Mouse (Mus musculus) MEL-GATA-1-ER (cell line): ENCODE measurements around the gene Lin37.

Experiments
- DNase-seq: peaks from one replicate; pipeline ENCODE4 v3.0.0-alpha.2; 2012; ENCODE audit warnings: low read depth; ENCODE audit errors: extremely low read depth

Gene Lin37

GRCm38 (mm10) chr7:30552102-30553020 is 7.3 kb downstream of the Lin37 start, which contains the start of the genes Hspb6 and Proser3:
Gene Hspb6, plus strand, starts transcription at chr7:30552178.
Gene Proser3, minus strand, starts transcription at chr7:30552299.
- DNase-seq = peak; percentile 99

GRCm38 (mm10) chr7:30551445-30552101 is 8.1 kb downstream of the Lin37 start:
- peak; percentile 68 for DNase-seq

- no peak for DNase-seq
Measured at GRCm38 (mm10) chr7:30550603-30551002, 9.0 kb downstream of the Lin37 start.

- DNase-seq = no peak
Measured at GRCm38 (mm10) chr7:30549880-30550279, 9.8 kb downstream of the Lin37 start.

GRCm38 (mm10) chr7:30544327-30544726 is 15.3 kb downstream of the Lin37 start:
- DNase-seq = peak; percentile 79

GRCm38 (mm10) chr7:30540572-30540971 is 19.1 kb downstream of the Lin37 start:
- no peak for DNase-seq

- DNase-seq = peak; percentile 85
Measured at GRCm38 (mm10) chr7:30534633-30535577, 24.7 kb downstream of the Lin37 start, which contains the start of gene Arhgap33. Gene Arhgap33, minus strand, starts transcription at chr7:30535060.

GRCm38 (mm10) chr7:30533941-30534632 is 25.6 kb downstream of the Lin37 start:
- no peak for DNase-seq

- DNase-seq = no peak
Measured at GRCm38 (mm10) chr7:30532931-30533330, 26.7 kb downstream of the Lin37 start.

- no peak for DNase-seq
Measured at GRCm38 (mm10) chr7:30531291-30531815, 28.3 kb downstream of the Lin37 start.

- DNase-seq = no peak
Measured at GRCm38 (mm10) chr7:30526981-30527380, 32.7 kb downstream of the Lin37 start.

GRCm38 (mm10) chr7:30526399-30526798 is 33.2 kb downstream of the Lin37 start:
- DNase-seq = no peak

- no peak for DNase-seq
Measured at GRCm38 (mm10) chr7:30525954-30526353, 33.7 kb downstream of the Lin37 start.

- DNase-seq = no peak
Measured at GRCm38 (mm10) chr7:30524487-30524886, 35.2 kb downstream of the Lin37 start.

GRCm38 (mm10) chr7:30522871-30523270 is 36.8 kb downstream of the Lin37 start:
- no peak for DNase-seq

GRCm38 (mm10) chr7:30520856-30521255 is 38.8 kb downstream of the Lin37 start:
- no peak for DNase-seq

- DNase-seq = no peak
Measured at GRCm38 (mm10) chr7:30520396-30520795, 39.2 kb downstream of the Lin37 start.

- DNase-seq = no peak
Measured at GRCm38 (mm10) chr7:30518325-30518724, 41.3 kb downstream of the Lin37 start.

- DNase-seq = no peak
Measured at GRCm38 (mm10) chr7:30515003-30515760, 44.5 kb downstream of the Lin37 start.

GRCm38 (mm10) chr7:30508061-30508460 is 51.6 kb downstream of the Lin37 start:
- no peak for DNase-seq
